Mouse (Mus musculus) spleen, adult 2 months (tissue): ENCODE measurements around the gene 5730596B20Rik.

Source experiments
- CTCF ChIP-seq: fragments of 200-500 bp; IDR thresholded peaks from 2 replicates; pipeline ENCODE4 v1.5.1; 2011; ENCODE audit warnings: mild to moderate bottlenecking, inconsistent platforms; ENCODE audit not compliant: insufficient read depth, insufficient read length, insufficient replicate concordance; ENCODE audit errors: extremely low read depth
- POLR2A ChIP-seq: fragments of 200-500 bp; IDR thresholded peaks from 2 replicates; pipeline ENCODE4 v1.6.1; 2011; ENCODE audit warnings: low read depth, low read length, inconsistent platforms

DNA sequence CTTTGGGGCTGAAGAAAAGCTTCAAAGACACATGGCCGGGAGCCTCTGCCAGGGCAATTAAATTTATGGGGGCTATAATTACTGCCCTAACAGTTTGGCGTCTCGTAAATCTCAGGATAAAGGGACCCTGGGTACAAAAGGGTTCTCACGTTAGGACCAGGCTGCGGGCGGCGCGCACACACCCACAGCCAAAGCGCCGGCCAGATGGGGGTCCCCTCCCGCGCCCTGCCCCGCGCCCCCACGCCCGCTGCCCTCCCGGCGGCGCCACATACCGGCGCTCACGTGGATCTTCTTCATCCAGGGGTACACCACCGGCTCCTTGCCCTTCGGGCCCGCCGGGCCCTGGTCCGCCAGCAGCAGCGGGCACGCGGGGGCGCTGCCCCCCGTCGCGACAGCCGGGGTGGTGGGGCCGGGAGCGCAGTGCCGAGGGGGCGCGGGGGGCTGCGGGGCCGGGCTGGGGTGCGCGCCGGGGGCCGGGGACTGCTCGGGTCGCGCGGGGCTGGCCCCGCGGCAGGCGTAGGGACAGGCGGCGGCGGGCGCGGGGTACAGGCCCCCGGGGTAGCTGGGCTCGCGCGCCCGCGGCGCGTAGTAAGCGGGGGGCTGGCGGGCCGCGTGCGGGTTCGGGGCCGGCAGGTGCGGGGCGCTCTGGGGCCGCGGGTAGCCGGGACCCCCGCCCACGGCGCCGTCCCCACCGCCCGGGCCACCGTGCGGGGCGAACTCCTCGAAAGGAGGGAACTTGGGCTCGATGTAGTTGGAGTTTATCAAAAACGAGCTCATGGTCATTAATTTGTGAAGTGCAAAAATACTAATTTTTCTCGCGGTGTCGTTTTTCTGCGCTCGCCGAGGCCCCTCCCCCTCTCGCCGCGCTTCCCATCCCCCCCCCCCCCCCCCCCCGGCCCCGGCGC lies 13.9 kb downstream of the 5730596B20Rik start, which contains the start of gene Hoxa4:
- TF ChIP-seq CTCF (no peak), POLR2A (no peak)
